Mouse (Mus musculus) C2C12 (cell line): ENCODE results near the gene Ptpre.

Experiments used
- CTCF ChIP-seq: IDR thresholded peaks from one replicate; pipeline ENCODE4 v1.5.1; 2011; ENCODE audit not compliant: control insufficient read depth, insufficient read depth, insufficient read length
- FOSL1 ChIP-seq: IDR thresholded peaks from one replicate; pipeline ENCODE4 v1.8.0; 2011; ENCODE audit warnings: mild to moderate bottlenecking, low read length; ENCODE audit not compliant: poor library complexity, insufficient read depth, severe bottlenecking
- MAX ChIP-seq: IDR thresholded peaks from one replicate; pipeline ENCODE4 v1.6.1; 2011; ENCODE audit warnings: mild to moderate bottlenecking, control low read depth
- MYOG ChIP-seq: IDR thresholded peaks from one replicate; pipeline ENCODE4 v1.6.1; 2011; ENCODE audit not compliant: control insufficient read depth, insufficient read length; ENCODE audit errors: extremely low read depth

DNA sequence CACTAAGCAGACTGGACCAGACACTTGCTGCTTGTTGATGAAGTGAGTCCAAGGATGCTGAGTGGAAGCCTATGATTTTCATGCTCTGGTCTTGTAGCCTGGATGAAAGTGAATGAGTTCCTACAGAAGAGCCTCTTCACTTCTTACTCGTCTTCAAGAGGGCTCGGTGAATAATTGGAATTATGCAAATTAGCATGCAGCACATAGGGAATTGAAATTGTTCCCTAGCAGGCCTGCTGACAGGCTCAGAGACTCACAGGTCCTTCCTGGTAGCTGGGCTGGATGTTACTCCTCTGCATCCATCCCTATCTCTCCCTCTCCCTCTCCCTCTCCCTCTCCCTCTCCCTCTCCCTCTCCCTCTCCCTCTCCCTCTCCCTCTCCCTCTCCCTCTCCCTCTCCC is 102.1 kb downstream of the Ptpre start:
- TF ChIP-seq CTCF, result no peak
- TF ChIP-seq FOSL1, result no peak
- no peak for TF ChIP-seq MAX
- TF ChIP-seq MYOG, result no peak
